Mouse (Mus musculus) lung, postnatal 0 days (tissue): ENCODE measurements around the gene Dpyd. TPM values are rescaled to one million over a fixed set of nuclear protein-coding genes. Genes with fewer than 3 reads are reported as not detected.
A peak's percentile ranks its signal among the peaks of the same experiment; 100 is the strongest.

ENCODE experiments used
- ATAC-seq: fragments of 200-750 bp; cut with Nextera tagmentation; 2 replicates; pipeline ENCODE4 v1.8.0; 2017; ENCODE audit warnings: moderate library complexity
- DNase-seq: peaks from one replicate; pipeline ENCODE4 v3.0.0-alpha.2; 2016; ENCODE audit warnings: low spot score
- H3K27ac ChIP-seq: fragments of 300-500 bp; sonication (generic); 2 replicates; pipeline ENCODE4 v1.5.1; 2014; ENCODE audit warnings: antibody characterized with exemption, mild to moderate bottlenecking, low read length, mixed read lengths
- H3K27me3 ChIP-seq: fragments of 300-500 bp; sonication (generic); replicated peaks from 2 replicates; pipeline ENCODE4 v1.6.1; 2014; ENCODE audit warnings: low read length, mixed read lengths; ENCODE audit not compliant: insufficient read depth
- H3K36me3 ChIP-seq: fragments of 300-500 bp; sonication (generic); 2 replicates; pipeline ENCODE4 v1.6.1; 2014; ENCODE audit warnings: low read length, mixed read lengths; ENCODE audit not compliant: insufficient read depth
- H3K4me1 ChIP-seq: fragments of 300-500 bp; sonication (generic); 2 replicates; pipeline ENCODE4 v1.6.1; 2014; ENCODE audit warnings: antibody characterized with exemption, low read depth, low read length, mixed read lengths; ENCODE audit not compliant: insufficient read depth
- H3K4me2 ChIP-seq: fragments of 300-500 bp; sonication (generic); replicated peaks from 2 replicates; pipeline ENCODE4 v1.6.1; 2014; ENCODE audit warnings: low read depth, mild to moderate bottlenecking, low read length, moderate library complexity, mixed read lengths
- H3K4me3 ChIP-seq: fragments of 300-500 bp; sonication (generic); 2 replicates; pipeline ENCODE4 v1.5.1; 2014; ENCODE audit warnings: low read depth, low read length
- H3K9ac ChIP-seq: fragments of 300-500 bp; sonication (generic); replicated peaks from 2 replicates; pipeline ENCODE4 v1.6.1; 2014; ENCODE audit warnings: low read depth, mild to moderate bottlenecking
- H3K9me3 ChIP-seq: fragments of 300-500 bp; sonication (generic); 2 replicates; pipeline ENCODE4 v1.6.1; 2016; ENCODE audit warnings: low read length, mixed read lengths
- CTCF ChIP-seq: IDR thresholded peaks from 2 replicates; pipeline ENCODE4 v1.5.1; 2016; ENCODE audit warnings: antibody characterized with exemption, mild to moderate bottlenecking
- EP300 ChIP-seq: IDR thresholded peaks from 2 replicates; pipeline ENCODE4 v1.6.1; 2016; ENCODE audit warnings: antibody characterized with exemption, mild to moderate bottlenecking, control low read depth
- WGBS: fragments of 180-500 bp; shearing (Covaris S2); extraction: QIAGEN DNeasy Blood & Tissue Kit; methylation state at CpG from one replicate; pipeline ENCODE4 v1.1.7; 2014; 5-methylcytosine and 5-hydroxymethylcytosine counted together
- polyA plus RNA-seq: library from polyadenylated mRNA; unstranded; fragments of >200 nt; fragmentation: Nextera tagmentation; extraction: Ambion mirVana; gene quantifications from 2 replicates; pipeline ENCODE4 v1.2.1, GENCODE M21; 2015

Dpyd gene
- polyA plus RNA-seq, 1 experiment from 2014 or later: 10.0 TPM

DNA sequence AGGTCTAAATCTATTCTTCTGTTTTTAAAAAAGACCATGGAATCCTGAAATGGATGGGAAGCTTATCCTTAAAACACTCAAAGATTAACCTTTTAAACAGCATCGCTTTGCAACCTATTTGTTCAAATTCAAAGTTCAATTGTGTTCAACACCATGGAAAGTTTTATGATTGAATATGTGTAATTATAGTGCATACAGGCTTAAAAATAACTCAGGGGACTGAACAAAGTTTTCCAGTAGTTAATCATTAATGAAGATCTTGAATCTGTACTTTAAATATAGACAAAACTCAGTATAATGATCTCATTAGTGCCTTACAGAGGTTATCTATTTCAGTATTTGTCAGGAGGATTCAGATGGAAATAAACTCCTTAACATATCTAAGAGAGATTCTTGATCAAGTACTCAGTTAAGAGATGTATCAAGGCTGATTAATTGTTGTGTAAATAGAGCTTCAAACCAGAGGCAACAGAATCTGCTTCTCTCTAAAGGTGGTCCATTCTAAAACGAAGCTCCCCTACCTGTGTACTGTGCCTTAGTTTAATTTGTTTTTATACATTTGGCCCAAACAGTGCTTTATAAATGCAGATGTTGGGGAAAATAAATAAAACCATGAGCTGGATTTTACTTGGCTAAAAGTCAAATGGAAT lies 659.0 kb downstream of the Dpyd start:
- no peak for ATAC-seq
- no peaks in the 10 kb centered on the region for H3K9me3 ChIP-seq
- WGBS: 59% methylated on average over 2 of the region's 2 CpGs
- H3K4me2 ChIP-seq: no peak overlapping the region
- H3K36me3 ChIP-seq: no peaks in the 10 kb centered on the region
- TF ChIP-seq CTCF: no peak
- no peak for TF ChIP-seq EP300
- H3K27ac ChIP-seq: no peak overlapping the region
- DNase-seq: no peak
- no peak overlapping the region for H3K4me3 ChIP-seq
- no peaks in the 10 kb centered on the region for H3K4me1 ChIP-seq
- H3K27me3 ChIP-seq: no peaks in the 10 kb centered on the region
- no peak overlapping the region for H3K9ac ChIP-seq

DNA sequence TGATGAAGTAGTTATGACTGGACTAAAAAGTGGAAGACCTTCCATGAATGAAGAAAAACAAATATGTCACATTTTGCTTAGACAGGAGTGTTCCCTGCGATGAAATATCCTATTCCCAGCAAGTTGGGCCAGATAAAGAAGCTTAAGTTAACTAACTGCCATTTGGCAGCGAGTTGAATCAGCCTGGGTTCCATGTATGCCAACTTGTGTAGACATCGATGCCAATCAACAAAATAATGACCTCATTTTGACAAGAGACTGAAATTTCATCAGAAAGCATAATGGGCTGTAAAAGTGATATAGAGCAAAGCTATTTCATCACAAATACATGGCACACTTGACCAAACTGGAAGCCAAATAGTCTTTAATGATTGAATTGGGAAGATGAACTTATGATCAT lies 681.3 kb downstream of the Dpyd start:
- H3K27me3 ChIP-seq: no peaks in the 10 kb centered on the region
- no peak overlapping the region for H3K4me2 ChIP-seq
- no peaks in the 10 kb centered on the region for H3K36me3 ChIP-seq
- no peaks in the 10 kb centered on the region for H3K4me1 ChIP-seq
- no peak overlapping the region for H3K4me3 ChIP-seq
- WGBS: 72% methylated on average over 3 of the region's 3 CpGs
- H3K27ac ChIP-seq: no peak overlapping the region
- no peaks in the 10 kb centered on the region for H3K9me3 ChIP-seq
- no peak for DNase-seq
- TF ChIP-seq CTCF (no peak), EP300 (no peak)
- no peak for ATAC-seq
- no peak overlapping the region for H3K9ac ChIP-seq

DNA sequence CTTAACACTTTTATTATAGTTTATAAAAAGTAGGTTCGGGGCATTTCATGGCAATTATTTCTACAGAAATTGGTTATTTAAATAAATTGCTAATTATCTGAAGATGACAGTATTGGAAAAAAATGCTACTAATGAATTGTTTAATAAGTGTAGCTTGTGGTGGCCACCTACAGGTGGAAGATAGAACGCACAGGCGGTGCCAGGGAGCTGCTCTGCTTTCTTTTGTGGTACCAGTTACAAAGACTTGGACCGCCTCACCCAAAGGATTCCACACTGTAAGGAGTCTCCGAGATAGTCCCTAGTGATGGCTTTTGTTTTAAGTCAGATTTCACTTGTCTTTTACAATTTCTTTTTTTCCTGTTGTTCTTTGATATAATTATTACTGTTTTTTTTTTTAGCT lies 694.6 kb downstream of the Dpyd start:
- Histone ChIP-seq H3K9me3 (no peaks in the 10 kb centered on the region), H3K9ac (no peak overlapping the region), H3K4me1 (no peaks in the 10 kb centered on the region), H3K4me2 (no peak overlapping the region), H3K27ac (no peak overlapping the region), H3K4me3 (no peak overlapping the region), H3K27me3 (no peaks in the 10 kb centered on the region), H3K36me3 (no peaks in the 10 kb centered on the region)
- DNase-seq: no peak
- no peak for ATAC-seq
- WGBS: 43% methylated on average over 5 of the region's 5 CpGs
- TF ChIP-seq CTCF (peak; percentile 52), EP300 (no peak)

DNA sequence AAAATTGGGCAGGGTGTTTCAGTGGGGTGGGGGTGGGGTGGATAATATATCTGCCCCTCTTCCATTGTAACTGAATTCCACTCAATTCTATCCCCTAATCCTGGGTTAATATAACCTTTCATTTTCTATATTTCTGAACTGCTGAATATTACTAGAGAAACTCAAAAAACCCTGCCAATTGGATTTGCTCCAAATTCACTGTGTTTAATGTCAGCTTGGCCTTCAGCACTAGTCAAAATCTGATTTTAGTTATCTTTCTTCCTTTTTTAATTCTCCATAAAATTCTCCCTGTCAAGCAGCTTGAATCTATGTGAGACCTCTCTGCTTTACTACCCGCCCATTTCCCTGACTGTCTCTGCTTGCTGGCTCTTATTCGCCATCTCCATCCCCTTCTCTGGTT lies 713.3 kb downstream of the Dpyd start:
- WGBS: 58% methylated on average over 2 of the region's 2 CpGs
- Histone ChIP-seq H3K4me2 (no peak overlapping the region), H3K9ac (no peak overlapping the region), H3K27me3 (no peaks in the 10 kb centered on the region), H3K9me3 (no peaks in the 10 kb centered on the region), H3K27ac (no peak overlapping the region), H3K4me3 (no peak overlapping the region), H3K36me3 (no peaks in the 10 kb centered on the region), H3K4me1 (no peaks in the 10 kb centered on the region)
- DNase-seq (no peak), ATAC-seq (no peak)
- TF ChIP-seq CTCF (no peak), EP300 (no peak)

DNA sequence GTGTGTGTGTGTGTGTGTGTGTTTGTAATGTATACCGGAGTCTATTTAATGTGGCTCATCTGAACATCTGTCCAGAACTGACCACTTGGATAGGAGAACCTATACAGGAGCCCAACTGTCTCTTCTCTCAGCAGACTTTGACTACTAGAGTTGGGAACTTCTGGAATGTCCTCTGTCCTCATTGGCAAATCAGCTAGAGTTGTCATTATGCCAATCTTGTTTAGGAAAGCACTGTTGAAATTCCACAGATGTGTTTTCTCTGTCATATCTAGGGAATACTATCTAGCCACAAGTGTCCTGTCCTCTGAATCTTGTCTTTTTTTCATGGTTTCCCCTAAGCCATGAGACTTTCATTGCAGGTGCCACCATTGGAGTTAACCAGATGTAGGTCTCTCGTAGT lies 718.7 kb downstream of the Dpyd start:
- Histone ChIP-seq H3K36me3 (no peaks in the 10 kb centered on the region), H3K4me2 (no peak overlapping the region), H3K27ac (no peak overlapping the region), H3K4me3 (no peak overlapping the region), H3K4me1 (no peaks in the 10 kb centered on the region), H3K27me3 (no peaks in the 10 kb centered on the region), H3K9me3 (no peaks in the 10 kb centered on the region), H3K9ac (no peak overlapping the region)
- no peak for ATAC-seq
- WGBS: 86% methylated on average over 2 of the region's 2 CpGs
- no peak for DNase-seq
- TF ChIP-seq EP300 (no peak), CTCF (no peak)

DNA sequence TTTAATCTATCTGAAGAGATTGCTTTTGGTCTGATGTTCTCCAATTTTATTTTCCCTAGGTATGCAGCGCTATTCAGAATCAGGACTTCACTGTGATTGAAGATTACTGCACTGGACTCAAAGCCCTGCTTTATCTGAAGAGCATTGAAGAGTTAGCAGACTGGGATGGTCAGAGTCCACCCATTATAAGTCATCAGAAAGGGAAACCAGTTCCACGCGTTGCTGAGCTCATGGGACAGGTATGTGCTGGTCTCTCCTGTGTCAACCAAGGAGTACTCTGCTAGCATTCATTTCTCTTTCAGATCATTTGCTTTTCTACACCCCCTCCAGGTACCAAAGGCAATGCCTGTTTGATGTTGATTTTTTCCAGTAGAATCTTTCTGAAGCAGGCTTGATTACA lies 752.8 kb downstream of the Dpyd start:
- no peak overlapping the region for H3K4me3 ChIP-seq
- no peak overlapping the region for H3K27ac ChIP-seq
- ATAC-seq: no peak
- no peak overlapping the region for H3K9ac ChIP-seq
- WGBS: 60% methylated on average over 3 of the region's 3 CpGs
- TF ChIP-seq CTCF (no peak), EP300 (no peak)
- no peak for DNase-seq
- H3K4me2 ChIP-seq: no peak overlapping the region
- H3K36me3 ChIP-seq: no peaks in the 10 kb centered on the region
- H3K27me3 ChIP-seq: no peaks in the 10 kb centered on the region
- H3K4me1 ChIP-seq: no peaks in the 10 kb centered on the region
- no peaks in the 10 kb centered on the region for H3K9me3 ChIP-seq

DNA sequence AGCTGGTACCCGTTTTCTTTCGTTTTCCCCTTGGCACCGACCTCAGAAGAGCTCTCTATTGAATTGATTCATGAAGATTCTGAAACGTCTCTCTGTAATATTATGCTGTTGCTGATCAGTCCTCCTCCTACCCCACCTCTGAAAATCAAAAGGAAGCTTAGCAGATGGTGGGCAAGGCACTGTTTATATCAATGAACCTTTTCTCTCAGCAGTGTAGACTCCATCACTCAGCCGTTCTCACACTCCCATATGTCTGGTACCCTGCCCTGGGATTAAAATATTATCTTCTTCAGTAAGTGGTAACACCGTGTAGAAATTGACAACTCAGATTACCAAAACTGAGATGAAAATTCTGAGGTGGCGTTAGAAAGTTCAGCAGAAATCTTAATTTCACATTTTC lies 767.1 kb downstream of the Dpyd start:
- ATAC-seq: no peak
- 73% methylated on average over 7 of the region's 7 CpGs for WGBS

More for the DNA sequence above, 767.1 kb downstream of the Dpyd start:
- no peaks in the 10 kb centered on the region for H3K4me1 ChIP-seq
- H3K9me3 ChIP-seq: no peaks in the 10 kb centered on the region
- DNase-seq: no peak
- H3K36me3 ChIP-seq: no peaks in the 10 kb centered on the region
- no peak overlapping the region for H3K4me3 ChIP-seq
- no peaks in the 10 kb centered on the region for H3K27me3 ChIP-seq
- H3K27ac ChIP-seq: no peak overlapping the region
- no peak overlapping the region for H3K4me2 ChIP-seq
- no peak overlapping the region for H3K9ac ChIP-seq
- TF ChIP-seq EP300: no peak
- no peak for TF ChIP-seq CTCF
